Mouse (Mus musculus): ENCODE measurements around the gene Snx18. TPM values are rescaled to one million over a fixed set of nuclear protein-coding genes. Genes with fewer than 3 reads are reported as not detected.

The Snx18 gene
- polyA plus RNA-seq, 1 experiment from 2014 or later, result 22.5 TPM

DNA sequence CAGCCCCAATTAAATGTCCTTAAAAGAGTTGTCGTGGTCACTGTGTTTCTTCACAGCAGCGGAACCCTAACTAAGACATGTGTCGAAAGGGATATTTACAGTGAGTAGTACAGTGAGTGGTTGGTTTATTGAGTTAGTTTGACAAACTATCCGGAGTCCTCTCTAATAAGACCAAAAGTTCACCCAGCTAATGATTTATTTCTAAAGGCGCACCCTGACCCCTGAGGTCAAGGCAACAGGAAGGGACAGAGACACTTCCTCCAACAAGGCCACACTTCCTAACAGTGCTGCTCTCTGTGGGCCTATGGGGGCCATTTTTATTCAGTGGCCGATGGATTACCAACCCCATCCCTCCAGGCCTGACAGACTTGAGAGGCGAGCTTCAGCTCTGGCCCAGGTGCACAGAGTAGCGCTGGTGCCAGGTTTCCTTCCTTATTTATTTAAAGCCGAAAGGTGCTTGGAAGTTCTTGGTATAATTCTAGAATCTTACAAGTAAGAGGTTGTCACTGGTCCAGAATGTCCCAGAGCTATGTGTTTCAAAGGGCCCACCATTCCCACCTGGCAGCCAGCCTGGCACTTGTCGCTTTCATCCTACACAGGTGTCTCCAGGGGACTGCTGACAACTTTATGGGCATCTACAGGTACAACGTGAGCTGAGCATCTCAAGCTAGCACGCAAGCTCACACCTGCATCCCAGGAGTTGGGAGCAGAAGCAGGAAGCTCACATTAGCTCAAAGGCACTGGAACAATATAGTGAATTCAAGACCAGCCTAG lies 16.3 kb downstream of the Snx18 start:
- H3K27ac ChIP-seq, result no peak overlapping the region
- peaks cover 52% of the 10 kb centered on the region for H3K4me1 ChIP-seq
- no peak overlapping the region for H3K4me3 ChIP-seq
- H3K27me3 ChIP-seq (ENCODE audit: low read depth, poor library complexity, severe bottlenecking), result no peaks in the 10 kb centered on the region
- peaks cover 51% of the 10 kb centered on the region for H3K36me3 ChIP-seq
- H3K9me3 ChIP-seq (replicated peaks), result no peaks in the 10 kb centered on the region
- WGBS, result 87% methylated on average over 12 of the region's 12 CpGs
- no peak for DNase-seq (ENCODE audit: low spot score)

DNA sequence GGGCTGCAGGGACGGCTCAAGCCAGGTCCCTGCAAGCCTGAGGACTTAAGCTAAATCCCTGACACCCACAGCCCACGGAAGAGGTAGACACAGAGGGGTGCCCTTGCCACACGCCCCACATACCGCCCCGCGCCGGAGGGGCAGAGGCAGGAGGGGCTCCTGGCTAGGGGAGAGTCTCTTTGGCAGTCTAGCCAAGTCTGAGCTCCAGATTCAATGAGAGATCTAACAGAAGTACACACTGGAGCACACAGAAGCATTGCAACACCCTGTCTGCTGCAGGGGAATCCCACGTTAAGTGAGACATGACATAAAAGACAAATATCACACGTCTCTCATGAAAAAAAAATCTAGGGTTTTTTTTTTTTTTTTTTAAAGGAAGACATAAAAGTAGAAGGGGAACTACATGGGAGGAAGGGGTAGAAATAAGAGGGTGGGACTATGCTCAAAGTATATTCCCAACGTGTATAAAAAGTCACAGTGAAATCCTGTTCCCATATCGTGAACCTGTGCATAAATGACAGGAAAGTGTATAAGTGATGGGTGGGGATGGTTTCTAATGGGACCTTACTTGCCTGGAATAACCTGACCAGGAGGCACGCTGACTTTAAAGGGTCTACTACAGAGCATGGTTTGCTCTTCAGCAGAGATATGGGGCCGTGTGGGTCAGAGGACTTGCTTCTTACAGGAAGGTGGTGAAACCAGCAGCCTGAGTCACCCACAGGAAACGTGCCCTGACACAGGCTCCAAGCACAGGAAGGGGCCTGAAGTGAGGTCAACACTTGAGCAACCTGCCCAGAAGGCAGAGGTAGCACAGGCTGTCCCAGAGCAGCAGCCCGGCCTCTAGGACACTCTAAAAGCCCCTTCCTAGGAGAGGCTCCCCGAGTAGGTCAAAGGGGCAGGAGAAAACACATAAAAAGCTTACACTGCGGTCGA lies 17.6 kb downstream of the Snx18 start:
- 91% methylated on average over 18 of the region's 18 CpGs for WGBS

DNA sequence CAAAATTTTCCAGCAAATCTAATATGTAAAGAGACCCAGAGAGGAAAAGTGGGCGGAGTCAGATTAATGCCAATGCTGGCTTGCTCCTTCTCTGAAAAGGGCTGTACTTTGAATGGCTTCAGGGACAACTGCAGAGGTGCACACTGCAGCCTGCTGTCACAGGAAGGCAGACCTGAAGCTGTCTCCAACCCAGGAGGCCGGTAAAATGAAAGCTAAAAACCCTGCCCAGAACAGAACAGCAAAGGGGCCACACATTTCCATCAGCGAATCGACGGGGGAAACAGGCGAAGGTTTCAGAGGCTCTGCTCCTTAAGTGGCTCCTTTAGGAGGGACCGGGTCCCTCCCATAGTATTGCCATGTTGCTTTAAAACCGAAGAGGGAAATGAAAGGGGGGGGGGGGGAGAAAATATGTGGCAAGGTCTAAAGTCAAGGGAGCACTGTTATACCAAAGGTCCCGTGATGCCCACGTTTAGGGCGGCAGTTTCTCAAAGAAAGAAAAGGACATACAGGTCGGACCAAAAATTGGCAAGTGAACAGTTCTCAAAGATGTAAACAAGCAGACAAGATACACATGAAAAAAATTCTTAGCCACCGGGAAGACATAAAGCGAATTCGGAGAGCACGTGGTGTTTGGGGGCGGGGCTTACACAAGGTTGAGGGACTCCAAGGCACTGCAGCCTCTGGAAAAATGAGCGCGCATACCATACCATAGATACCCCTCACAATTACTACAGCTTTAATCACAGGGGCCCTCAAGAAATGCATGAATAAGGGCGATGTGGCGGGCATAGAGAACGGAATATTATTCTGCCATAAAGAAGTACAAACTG lies 18.4 kb downstream of the Snx18 start:
- Histone ChIP-seq H3K27ac (no peak overlapping the region), H3K27me3 (ENCODE audit: low read depth, poor library complexity, severe bottlenecking) (no peaks in the 10 kb centered on the region), H3K9me3 (replicated peaks) (no peaks in the 10 kb centered on the region), H3K36me3 (peaks cover 33% of the 10 kb centered on the region), H3K4me3 (no peak overlapping the region), H3K4me1 (peaks cover 58% of the 10 kb centered on the region)
- WGBS, result 92% methylated on average over 22 of the region's 22 CpGs
- no peak for DNase-seq (ENCODE audit: low spot score)

More for the DNA sequence above, 17.6 kb downstream of the Snx18 start:
- peaks cover 58% of the 10 kb centered on the region for H3K4me1 ChIP-seq
- no peak overlapping the region for H3K4me3 ChIP-seq
- H3K27ac ChIP-seq, result no peak overlapping the region
- no peaks in the 10 kb centered on the region for H3K9me3 ChIP-seq (replicated peaks)
- H3K36me3 ChIP-seq, result peaks cover 39% of the 10 kb centered on the region
- no peaks in the 10 kb centered on the region for H3K27me3 ChIP-seq (ENCODE audit: low read depth, poor library complexity, severe bottlenecking)
- no peak for DNase-seq (ENCODE audit: low spot score)

DNA sequence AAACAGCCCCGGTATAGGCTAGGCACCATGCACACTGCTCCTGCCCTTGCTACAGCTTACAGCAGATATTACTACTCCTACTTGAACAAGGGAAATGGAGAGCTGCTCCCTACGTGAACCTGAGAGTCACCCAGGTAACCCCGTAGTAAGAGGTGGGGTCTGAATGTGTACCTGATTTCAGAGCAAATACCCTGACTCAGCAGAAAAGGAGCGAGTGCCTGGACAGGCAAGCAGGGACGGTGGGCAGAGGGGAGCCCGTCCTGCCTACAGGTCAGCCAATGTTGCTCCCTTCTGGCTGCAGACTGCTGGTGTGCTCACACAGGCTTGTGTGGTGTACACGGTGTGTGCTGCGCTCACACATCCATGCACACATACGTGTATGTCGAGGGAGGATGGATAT lies 20.7 kb downstream of the Snx18 start:
- no peak overlapping the region for H3K4me3 ChIP-seq
- WGBS, result 87% methylated on average over 10 of the region's 10 CpGs
- H3K4me1 ChIP-seq, result peaks cover 42% of the 10 kb centered on the region
- peaks cover 49% of the 10 kb centered on the region for H3K36me3 ChIP-seq
- no peaks in the 10 kb centered on the region for H3K27me3 ChIP-seq (ENCODE audit: low read depth, poor library complexity, severe bottlenecking)
- H3K9me3 ChIP-seq (replicated peaks), result no peaks in the 10 kb centered on the region
- DNase-seq (ENCODE audit: low spot score), result no peak
- no peak overlapping the region; the same call in 1 of the 2 replicates for H3K27ac ChIP-seq

DNA sequence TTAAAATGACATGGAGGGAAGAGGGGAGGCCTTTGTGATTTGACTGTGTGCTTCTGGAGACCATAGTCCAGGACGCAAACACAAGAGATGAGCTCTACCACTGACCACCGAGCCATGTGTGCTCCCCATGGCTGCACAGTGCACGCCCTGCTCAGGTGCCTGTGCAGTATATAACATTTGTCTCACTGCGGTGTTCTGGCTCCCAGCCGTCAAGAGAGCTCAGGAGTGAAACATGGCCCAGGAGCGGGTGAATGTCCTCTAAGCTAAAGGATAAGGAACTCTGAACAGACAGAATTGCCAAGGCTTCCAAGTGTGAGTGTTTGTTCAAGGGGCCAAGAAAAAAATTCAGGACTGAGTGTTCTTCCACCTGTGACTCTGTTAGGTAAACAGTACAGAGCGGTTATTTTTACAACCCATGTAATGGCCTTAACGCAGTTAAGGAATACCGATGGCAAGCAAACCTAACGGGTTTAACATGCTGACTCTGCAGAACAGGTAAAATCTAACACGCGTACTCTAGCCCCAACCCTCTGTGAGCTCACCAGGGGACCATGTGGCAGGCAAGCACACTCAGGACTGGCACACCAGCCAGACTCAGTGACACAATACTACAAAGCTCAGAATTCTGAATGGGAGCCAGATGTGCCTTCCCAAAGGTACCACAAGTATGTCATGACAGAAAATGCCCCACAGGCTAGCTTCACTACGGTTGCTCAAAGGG lies 21.4 kb downstream of the Snx18 start:
- DNase-seq (ENCODE audit: low spot score), result no peak
- no peaks in the 10 kb centered on the region for H3K9me3 ChIP-seq (replicated peaks)

DNA sequence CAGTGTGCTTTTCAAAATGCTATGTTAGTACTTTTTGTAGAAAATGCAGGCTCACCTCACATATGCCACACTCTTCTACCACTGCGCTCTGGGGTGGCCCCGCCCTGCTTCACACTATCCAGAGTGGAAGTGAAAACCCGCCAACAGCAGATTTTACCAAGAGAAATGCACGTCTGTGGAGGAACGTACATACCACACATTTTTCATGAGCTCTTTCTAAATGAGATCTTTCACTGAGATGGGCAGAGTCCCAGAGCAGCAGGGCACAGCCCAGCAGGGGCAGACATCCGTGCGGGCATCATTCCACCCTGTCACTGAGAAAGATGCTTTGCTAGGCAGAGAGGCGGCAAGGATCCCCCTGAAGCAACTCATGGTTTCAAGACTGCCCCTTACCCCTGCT lies 22.4 kb downstream of the Snx18 start:
- Histone ChIP-seq H3K4me1 (peaks cover 35% of the 10 kb centered on the region), H3K27ac (no peak overlapping the region), H3K4me3 (no peak overlapping the region), H3K27me3 (ENCODE audit: low read depth, poor library complexity, severe bottlenecking) (no peaks in the 10 kb centered on the region), H3K36me3 (peaks cover 50% of the 10 kb centered on the region), H3K9me3 (replicated peaks) (no peaks in the 10 kb centered on the region)
- DNase-seq (ENCODE audit: low spot score), result no peak
- WGBS, result 81% methylated on average over 8 of the region's 8 CpGs

More for the DNA sequence above, 21.4 kb downstream of the Snx18 start:
- H3K27ac ChIP-seq, result no peak overlapping the region
- H3K27me3 ChIP-seq (ENCODE audit: low read depth, poor library complexity, severe bottlenecking), result no peaks in the 10 kb centered on the region
- no peak overlapping the region for H3K4me3 ChIP-seq
- WGBS, result 81% methylated on average over 13 of the region's 13 CpGs
- peaks cover 50% of the 10 kb centered on the region for H3K36me3 ChIP-seq
- H3K4me1 ChIP-seq, result peaks cover 37% of the 10 kb centered on the region

DNA sequence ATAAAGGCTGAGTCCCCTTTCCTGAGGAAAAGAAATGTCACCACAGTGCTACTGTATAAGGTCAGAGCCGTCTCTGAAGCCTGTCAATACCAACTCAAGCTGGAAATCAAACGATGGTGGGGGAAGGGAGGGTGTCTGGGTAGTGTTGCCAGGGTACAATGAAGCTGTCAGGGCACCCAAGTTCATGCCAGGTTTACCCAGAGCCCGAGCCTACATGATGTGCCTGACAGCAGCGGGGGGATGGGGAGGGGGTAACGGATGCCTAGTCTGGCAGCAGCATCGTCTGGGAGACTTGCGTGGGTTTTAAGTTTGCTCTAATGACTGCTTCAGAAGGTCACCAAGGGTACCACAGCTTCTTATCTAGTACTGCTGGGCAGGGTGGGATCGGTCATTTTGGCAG lies 23.1 kb downstream of the Snx18 start:
- Histone ChIP-seq H3K27ac (peak overlapping the region; percentile 44; the same call in 1 of the 2 replicates), H3K27me3 (ENCODE audit: low read depth, poor library complexity, severe bottlenecking) (no peaks in the 10 kb centered on the region), H3K36me3 (peaks cover 53% of the 10 kb centered on the region), H3K4me1 (peaks cover 35% of the 10 kb centered on the region), H3K9me3 (replicated peaks) (no peaks in the 10 kb centered on the region), H3K4me3 (no peak overlapping the region)
- no peak for DNase-seq (ENCODE audit: low spot score)
- WGBS, result 71% methylated on average over 8 of the region's 8 CpGs

DNA sequence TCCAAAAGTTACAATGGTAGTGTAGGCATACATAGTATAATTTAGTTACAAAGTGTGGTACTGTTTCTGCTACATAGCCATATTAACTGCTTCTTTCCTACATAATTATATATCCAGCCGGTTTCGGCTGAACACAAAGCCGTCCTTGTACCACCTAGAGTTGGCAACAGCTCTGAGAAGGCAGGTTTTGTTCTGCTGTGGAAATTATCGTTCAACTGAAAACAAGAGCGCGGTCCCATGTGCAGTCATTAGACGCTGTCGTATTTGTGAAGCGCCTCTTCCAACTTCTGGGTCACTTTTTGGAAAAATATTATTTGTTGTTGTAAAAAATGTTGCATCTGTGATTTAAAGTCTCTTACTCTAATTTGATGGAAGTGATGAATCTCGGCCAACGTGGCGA lies 24.0 kb downstream of the Snx18 start:
- H3K27ac ChIP-seq, result no peak overlapping the region
- 97% methylated on average over 12 of the region's 12 CpGs for WGBS
- H3K4me1 ChIP-seq, result peaks cover 32% of the 10 kb centered on the region

DNA sequence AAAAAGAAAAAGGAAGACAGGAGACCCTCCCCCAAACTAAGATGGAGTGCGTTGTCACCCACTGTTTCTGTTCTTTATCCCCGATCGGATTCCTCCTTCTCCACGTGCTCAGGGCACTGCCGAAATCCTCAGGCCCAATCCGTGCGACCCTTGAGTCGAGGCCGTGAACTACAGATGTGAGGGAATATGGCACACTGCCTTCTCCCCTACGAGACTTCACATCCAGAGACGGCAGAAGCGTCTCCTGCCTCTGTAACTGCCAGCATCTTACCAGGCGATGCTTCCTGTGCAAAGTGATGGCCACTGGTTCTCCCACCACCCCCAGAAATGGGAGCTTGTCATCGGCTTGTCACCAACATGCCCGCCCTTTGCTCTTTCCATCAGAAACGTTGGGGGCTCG lies 24.7 kb downstream of the Snx18 start:
- 88% methylated on average over 17 of the region's 17 CpGs for WGBS
- no peak for DNase-seq (ENCODE audit: low spot score)
- no peak overlapping the region for H3K4me3 ChIP-seq
- peaks cover 53% of the 10 kb centered on the region for H3K36me3 ChIP-seq
- peaks cover 32% of the 10 kb centered on the region for H3K4me1 ChIP-seq
- H3K9me3 ChIP-seq (replicated peaks), result no peaks in the 10 kb centered on the region
- H3K27me3 ChIP-seq (ENCODE audit: low read depth, poor library complexity, severe bottlenecking), result no peaks in the 10 kb centered on the region
- peak overlapping the region; percentile 59; the same call in 1 of the 2 replicates for H3K27ac ChIP-seq

More for the DNA sequence above, 24.0 kb downstream of the Snx18 start:
- Histone ChIP-seq H3K9me3 (replicated peaks) (no peaks in the 10 kb centered on the region), H3K36me3 (peaks cover 56% of the 10 kb centered on the region), H3K4me3 (no peak overlapping the region), H3K27me3 (ENCODE audit: low read depth, poor library complexity, severe bottlenecking) (no peaks in the 10 kb centered on the region)
- no peak for DNase-seq (ENCODE audit: low spot score)

DNA sequence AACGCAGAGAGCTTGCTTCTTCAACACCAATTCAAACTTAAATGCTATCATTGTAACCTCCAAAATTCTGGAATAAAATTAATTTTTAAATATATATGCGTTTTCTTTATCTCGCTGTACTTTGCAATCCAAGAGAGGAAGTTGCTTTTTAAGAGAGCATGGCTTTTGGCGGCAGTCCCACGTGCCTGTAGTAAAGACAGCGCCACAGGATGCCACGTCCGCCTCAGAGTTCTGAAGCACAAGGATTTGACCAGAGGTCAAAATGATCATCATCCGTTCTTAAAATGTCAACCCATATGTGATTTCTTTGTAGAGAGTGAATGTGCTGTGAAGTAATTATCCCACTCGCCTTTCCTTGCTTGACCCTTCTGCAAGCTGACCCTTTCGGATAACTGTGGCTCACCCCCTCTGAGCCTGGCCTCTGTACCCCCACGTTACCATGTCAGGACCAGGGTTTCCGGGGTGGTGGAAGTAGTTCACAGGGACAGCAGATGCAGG lies 25.6 kb downstream of the Snx18 start:
- WGBS, result 80% methylated on average over 13 of the region's 13 CpGs

DNA sequence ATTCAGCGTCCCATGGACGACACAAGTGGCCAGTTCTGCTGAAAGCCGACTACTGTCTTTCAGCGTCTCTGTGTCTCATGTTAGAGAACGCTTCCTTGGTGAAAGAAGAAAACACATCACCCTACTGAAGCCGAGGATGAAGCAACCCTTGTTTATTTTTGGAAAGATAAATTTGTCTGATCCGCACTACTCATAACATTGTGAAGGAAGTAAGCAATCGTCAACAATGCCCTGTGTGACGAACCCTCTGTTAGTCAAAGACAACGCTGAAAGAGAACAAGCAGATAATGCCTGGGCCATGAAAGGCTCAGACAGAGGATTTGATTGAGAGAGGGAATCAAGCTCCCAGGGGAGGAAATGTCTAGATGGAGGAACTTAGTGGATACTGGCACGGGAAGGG lies 27.0 kb downstream of the Snx18 start:
- no peak for DNase-seq (ENCODE audit: low spot score)
- Histone ChIP-seq H3K4me1 (peaks cover 35% of the 10 kb centered on the region), H3K36me3 (peaks cover 50% of the 10 kb centered on the region), H3K27ac (no peak overlapping the region), H3K27me3 (ENCODE audit: low read depth, poor library complexity, severe bottlenecking) (no peaks in the 10 kb centered on the region), H3K9me3 (replicated peaks) (no peaks in the 10 kb centered on the region), H3K4me3 (no peak overlapping the region)
- WGBS, result 93% methylated on average over 11 of the region's 11 CpGs

More for the DNA sequence above, 25.6 kb downstream of the Snx18 start:
- H3K9me3 ChIP-seq (replicated peaks), result no peaks in the 10 kb centered on the region
- H3K27me3 ChIP-seq (ENCODE audit: low read depth, poor library complexity, severe bottlenecking), result no peaks in the 10 kb centered on the region
- H3K27ac ChIP-seq, result no peak overlapping the region
- DNase-seq (ENCODE audit: low spot score), result no peak
- no peak overlapping the region for H3K4me3 ChIP-seq
- peaks cover 34% of the 10 kb centered on the region for H3K4me1 ChIP-seq
- peaks cover 50% of the 10 kb centered on the region for H3K36me3 ChIP-seq

DNA sequence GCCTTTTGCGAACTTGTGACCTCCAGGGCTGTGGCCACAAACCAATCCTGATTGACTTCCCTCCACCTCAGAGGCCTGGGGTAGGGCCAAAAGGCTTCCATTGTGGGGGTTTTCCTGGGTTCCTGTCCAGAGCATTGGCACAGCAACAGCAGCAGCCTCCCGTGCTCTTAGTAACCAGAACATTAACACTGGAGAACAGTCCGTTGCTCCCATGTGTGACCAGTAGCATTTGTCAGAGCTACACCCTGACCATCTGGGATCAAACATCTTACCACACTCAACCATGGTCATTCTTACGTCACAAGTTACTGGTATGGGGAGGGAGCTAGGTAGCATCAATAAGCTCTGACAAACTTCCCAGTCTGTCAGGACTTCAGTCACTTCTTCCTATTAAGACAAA lies 28.1 kb downstream of the Snx18 start:
- H3K9me3 ChIP-seq (replicated peaks), result no peaks in the 10 kb centered on the region
- H3K4me3 ChIP-seq, result no peak overlapping the region
- no peak overlapping the region for H3K27ac ChIP-seq
- DNase-seq (ENCODE audit: low spot score), result no peak
- H3K27me3 ChIP-seq (ENCODE audit: low read depth, poor library complexity, severe bottlenecking), result no peaks in the 10 kb centered on the region
- peaks cover 26% of the 10 kb centered on the region for H3K4me1 ChIP-seq
- WGBS, result 91% methylated on average over 4 of the region's 4 CpGs
- H3K36me3 ChIP-seq, result peaks cover 49% of the 10 kb centered on the region
